Comparison of ENCODE assay signal across 8 mouse cellular contexts in the genomic region with DNA sequence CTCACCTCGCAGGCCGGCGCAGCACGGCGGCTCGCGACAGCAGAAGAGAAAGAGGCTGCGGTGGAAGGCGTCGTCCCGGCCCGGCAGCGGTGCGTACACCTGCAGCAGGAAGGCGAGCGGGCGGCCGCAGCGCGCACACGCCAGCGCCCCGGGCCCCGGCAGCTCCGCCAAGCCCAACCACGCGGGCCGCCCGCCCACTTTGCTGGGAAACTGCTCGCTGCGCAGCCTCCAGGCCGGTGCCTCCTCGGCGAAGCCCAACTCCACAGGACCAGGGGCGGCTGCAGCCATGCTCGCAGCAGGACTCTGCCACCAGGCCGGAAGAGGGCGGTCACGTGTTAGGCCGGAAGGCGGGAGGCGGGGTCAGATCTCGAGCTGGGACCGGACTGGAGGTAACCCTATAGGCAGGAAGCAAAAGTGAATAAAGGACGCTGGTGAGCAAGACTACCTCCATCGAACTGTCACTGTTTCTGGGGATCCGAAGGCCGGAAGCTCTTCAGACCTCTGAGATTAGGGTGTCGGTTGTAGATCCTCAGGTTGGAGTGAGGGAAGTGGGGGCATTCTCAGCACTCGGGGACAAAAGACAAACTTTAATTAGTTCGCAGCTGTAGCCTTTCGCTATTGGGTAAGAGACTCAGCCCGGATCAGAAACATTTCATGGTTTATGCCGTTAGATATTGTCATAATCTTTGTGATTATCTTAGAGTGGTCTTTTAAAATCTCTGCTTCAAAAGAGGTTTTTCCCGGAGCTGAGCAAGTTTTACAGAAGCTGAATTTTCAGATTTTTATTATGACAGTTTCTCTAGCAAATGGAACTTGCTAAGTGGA. TPM values are rescaled to one million over a fixed set of nuclear protein-coding genes. Genes with fewer than 3 reads are reported as not detected.
DNase-seq lines count a peak whose midpoint lies in the region; ATAC-seq lines count a peak whose summit lies in the region.

A gene (minus strand): TSS at position 316 of the 825 bp plus-strand sequence.

- peak within 1 kb of the TSS; percentile 65 for H3K27ac ChIP-seq in hindbrain, embryonic 11.5 days (ENCODE audit: low read depth, low read length)

- DNase-seq in Muller cell, postnatal 12 days (ENCODE audit: inconsistent ontology term), result peak; percentile 97
- peak; percentile 94 for DNase-seq in cerebellum, adult 9-11 months
- DNase-seq in frontal cortex, adult 2 months (ENCODE audit: extremely low spot score in 1 of 2, low spot score in 1 of 2), result peak; percentile 87 to 94
- peak; percentile 97 for DNase-seq in hindbrain, embryonic 11.5 days (ENCODE audit: low spot score)
- DNase-seq in layer of hippocampus, postnatal 10 days (ENCODE audit: low spot score in 2 of 2), result peak; percentile 87 to 89
- DNase-seq in lung, postnatal 10 days, result peak; percentile 98
- peak; percentile 94 for DNase-seq in ovary, postnatal 36 days (ENCODE audit: low spot score)
- DNase-seq in thymus, postnatal 25 days, result peak; percentile 94

- WGBS in hindbrain, embryonic 11.5 days, result 2% methylated on average over 43 of the region's 55 CpGs

- 0 out of 2 replicates have a peak, but pooled peaks cover 2% of the 10 kb centered on the region for H3K4me1 ChIP-seq in hindbrain, embryonic 11.5 days (replicated peaks; ENCODE audit: control insufficient read depth, insufficient read depth, low read length)

- peak within 1 kb of the TSS; percentile 89 for H3K4me3 ChIP-seq in hindbrain, embryonic 11.5 days (ENCODE audit: low read depth, low read length)

- peak within 1 kb of the TSS; percentile 78 for H3K9ac ChIP-seq in hindbrain, embryonic 11.5 days (ENCODE audit: low read depth, low read length)

- ATAC-seq in hindbrain, embryonic 11.5 days (ENCODE audit: low FRiP score), result peak; percentile 98

- no peaks in the 10 kb centered on the region for H3K9me3 ChIP-seq in hindbrain, embryonic 11.5 days (ENCODE audit: control insufficient read depth, low read length)

- H3K4me2 ChIP-seq in hindbrain, embryonic 11.5 days (replicated peaks; ENCODE audit: low read depth, low read length), result peak within 1 kb of the TSS; percentile 62

- H3K36me3 ChIP-seq in hindbrain, embryonic 11.5 days (ENCODE audit: control insufficient read depth, insufficient read depth, low read length), result 0 out of 2 replicates have a peak, but pooled peaks cover 2% of the 10 kb centered on the region

- H3K27me3 ChIP-seq in hindbrain, embryonic 11.5 days (ENCODE audit: control insufficient read depth, insufficient read depth, low read length), result no peaks in the 10 kb centered on the region

RNA-seq across cellular contexts. Expression of the gene that starts here (rescaled TPM):
- 17.1 and 20.4 TPM in 2 replicates for polyA plus RNA-seq in frontal cortex, adult 2 months (2012; rRNA removed)
- 66.9 and 68.3 TPM in 2 replicates for polyA plus RNA-seq in hindbrain, embryonic 11.5 days (2014; fragmentation: Nextera tagmentation; extraction: Ambion mirVana)
- total RNA-seq in layer of hippocampus, postnatal 10 days (2021), result 10 to 100 TPM; 21.2 to 24.8 TPM

Comparison
In these comparisons a context has a peak if more than half of its experiments do, and no peak if none do; other contexts are left out.
1. Peak in every context shown above with its lines: DNase-seq, ATAC-seq, H3K4me3 ChIP-seq and H3K27ac ChIP-seq.